In genomic region chr13:51793948-51794347, GRCm38 (mm10) we compare ENCODE assay signal across 9 mouse cellular contexts. TPM values are rescaled to one million over a fixed set of nuclear protein-coding genes. Genes with fewer than 3 reads are reported as not detected.
DNase-seq lines count a peak whose midpoint lies in the region; ATAC-seq and TF ChIP-seq lines count a peak whose summit lies in the region.
"Had no signal": no experiment of that assay in that cellular context is flagged by ENCODE, and none has a peak within 500 bp of the region (broad histone marks: within the 10 kb centered on the region; RNA-seq: fewer than 3 reads in every experiment).

No protein-coding gene starts in this region.

- intact Hi-C loops in gastrocnemius, adult 2 months (cut with DNase I): no loop called here

- peak overlapping the region; percentile 8; the same call in 1 of the 2 replicates for H3K27ac ChIP-seq in gastrocnemius, adult 2 months
- no peak overlapping the region for H3K27ac ChIP-seq in neural tube, embryonic 12.5 days
- H3K27ac ChIP-seq in liver, embryonic 12.5 days: no peak overlapping the region

- no peaks in the 10 kb centered on the region for H3K9me3 ChIP-seq in neural tube, embryonic 12.5 days
- H3K9me3 ChIP-seq in liver, embryonic 12.5 days (replicated peaks): no peaks in the 10 kb centered on the region

- no peak overlapping the region for H3K4me3 ChIP-seq in gastrocnemius, adult 2 months
- peak overlapping the region; percentile 78 for H3K4me3 ChIP-seq in neural tube, embryonic 12.5 days
- peak overlapping the region; percentile 83 for H3K4me3 ChIP-seq in liver, embryonic 12.5 days

- no peaks in the 10 kb centered on the region for H3K36me3 ChIP-seq in neural tube, embryonic 12.5 days
- no peaks in the 10 kb centered on the region for H3K36me3 ChIP-seq in liver, embryonic 12.5 days

- H3K27me3 ChIP-seq in neural tube, embryonic 12.5 days (replicated peaks): peaks cover 18% of the 10 kb centered on the region
- no peaks in the 10 kb centered on the region; the same call in 1 of the 2 replicates for H3K27me3 ChIP-seq in liver, embryonic 12.5 days (replicated peaks)

- H3K4me2 ChIP-seq in neural tube, embryonic 12.5 days (replicated peaks): peak overlapping the region; percentile 99
- peak overlapping the region; percentile 97 for H3K4me2 ChIP-seq in liver, embryonic 12.5 days

- WGBS in neural tube, embryonic 12.5 days: 34% methylated on average over 5 of the region's 7 CpGs
- WGBS in liver, embryonic 12.5 days (ENCODE audit: insufficient replicate concordance): 50% methylated on average over 5 of the region's 7 CpGs

- peak overlapping the region; percentile 79; the same call in 1 of the 2 replicates for H3K9ac ChIP-seq in neural tube, embryonic 12.5 days
- H3K9ac ChIP-seq in liver, embryonic 12.5 days: 0 out of 2 replicates have a peak overlapping the region, but pooled peaks have one; percentile 33

- TF ChIP-seq CTCF in gastrocnemius, adult 2 months (IDR thresholded peaks at IDR 0.05): no peak

- DNase-seq in gastrocnemius, adult 2 months: no peak
- no peak for DNase-seq in gastrocnemius, postnatal 4 days (ENCODE audit: low spot score in 2 of 2)
- no peak for DNase-seq in neural tube, embryonic 10.5 days (ENCODE audit: extremely low spot score, low spot score)
- no peak for DNase-seq in spleen, postnatal 4 days (ENCODE audit: low spot score in 2 of 2)
- no peak for DNase-seq in cerebellum, adult 11-12 months

- no peak for ATAC-seq in neural tube, embryonic 12.5 days (ENCODE audit: low FRiP score, low read depth)
- ATAC-seq in liver, embryonic 12.5 days: no peak
- ATAC-seq in megakaryocyte-erythroid progenitor cell, adult 5-6 weeks (replicated peaks; ENCODE audit: low FRiP score, low TSS enrichment, poor library complexity, severe bottlenecking): no peak
- ATAC-seq: activated CD4-positive, CD25-positive, alpha-beta regulatory T cell, adult 4 months had no signal

- H3K4me1 ChIP-seq in neural tube, embryonic 12.5 days: peaks cover 12% of the 10 kb centered on the region
- peaks cover 47% of the 10 kb centered on the region for H3K4me1 ChIP-seq in liver, embryonic 12.5 days

RNA-seq across cellular contexts. Expression of gene Sema4d, which starts 0.4 kb away (rescaled TPM):
- total RNA-seq in gastrocnemius, adult 2 months (2021): 100 to 1,000 TPM; 110 to 132 TPM
- 10 to 100 TPM; 75.1 to 92.5 TPM for total RNA-seq in gastrocnemius, postnatal 4 days (2021)
- polyA plus RNA-seq in neural tube, embryonic 12.5 days (2016; fragmentation: Nextera tagmentation; extraction: Ambion mirVana): 8.5 and 9.9 TPM in 2 replicates
- 10.8 TPM in 2 replicates for polyA plus RNA-seq in liver, embryonic 12.5 days (2016; fragmentation: Nextera tagmentation; extraction: Ambion mirVana)
- 38.5 and 38.8 TPM in 2 replicates for total RNA-seq in megakaryocyte-erythroid progenitor cell, adult 5-6 weeks (2014; fragmentation: Nextera tagmentation)
- total RNA-seq in megakaryocyte-erythroid progenitor cell, adult 5-6 weeks (2017): 16.0 and 18.0 TPM in 2 replicates

RNA-seq across cellular contexts. Expression of gene Gadd45g, which starts 52.5 kb away (rescaled TPM):
- 100 to 1,000 TPM in 1 of 2 experiments, 10 to 100 TPM in 1; 22.4 to 127 TPM for total RNA-seq in gastrocnemius, adult 2 months (2021)
- total RNA-seq in gastrocnemius, postnatal 4 days (2021): 10 to 100 TPM; 11.6 to 13.3 TPM
- polyA plus RNA-seq in neural tube, embryonic 12.5 days (2016; fragmentation: Nextera tagmentation; extraction: Ambion mirVana): 237 and 261 TPM in 2 replicates
- polyA plus RNA-seq in liver, embryonic 12.5 days (2016; fragmentation: Nextera tagmentation; extraction: Ambion mirVana): 22.2 and 23.3 TPM in 2 replicates
- total RNA-seq in megakaryocyte-erythroid progenitor cell, adult 5-6 weeks (2014; fragmentation: Nextera tagmentation): 3.4 and 6.4 TPM in 2 replicates
- total RNA-seq in megakaryocyte-erythroid progenitor cell, adult 5-6 weeks (2017): 11.5 and 12.9 TPM in 2 replicates
